Mouse (Mus musculus) liver, embryonic 14 days (tissue): ENCODE data around the gene Hspbap1. TPM values are rescaled to one million over a fixed set of nuclear protein-coding genes. Genes with fewer than 3 reads are reported as not detected.

ENCODE experiments used
- polyA plus RNA-seq: library from polyadenylated mRNA; depleted of rRNA; stranded (reverse); fragments of >200 nt; gene quantifications from 2 replicates; pipeline ENCODE4 v1.2.3, GENCODE M21; 2012; rRNA removed

The Hspbap1 gene
- 12.0 and 14.6 TPM in 2 replicates for polyA plus RNA-seq

DNA sequence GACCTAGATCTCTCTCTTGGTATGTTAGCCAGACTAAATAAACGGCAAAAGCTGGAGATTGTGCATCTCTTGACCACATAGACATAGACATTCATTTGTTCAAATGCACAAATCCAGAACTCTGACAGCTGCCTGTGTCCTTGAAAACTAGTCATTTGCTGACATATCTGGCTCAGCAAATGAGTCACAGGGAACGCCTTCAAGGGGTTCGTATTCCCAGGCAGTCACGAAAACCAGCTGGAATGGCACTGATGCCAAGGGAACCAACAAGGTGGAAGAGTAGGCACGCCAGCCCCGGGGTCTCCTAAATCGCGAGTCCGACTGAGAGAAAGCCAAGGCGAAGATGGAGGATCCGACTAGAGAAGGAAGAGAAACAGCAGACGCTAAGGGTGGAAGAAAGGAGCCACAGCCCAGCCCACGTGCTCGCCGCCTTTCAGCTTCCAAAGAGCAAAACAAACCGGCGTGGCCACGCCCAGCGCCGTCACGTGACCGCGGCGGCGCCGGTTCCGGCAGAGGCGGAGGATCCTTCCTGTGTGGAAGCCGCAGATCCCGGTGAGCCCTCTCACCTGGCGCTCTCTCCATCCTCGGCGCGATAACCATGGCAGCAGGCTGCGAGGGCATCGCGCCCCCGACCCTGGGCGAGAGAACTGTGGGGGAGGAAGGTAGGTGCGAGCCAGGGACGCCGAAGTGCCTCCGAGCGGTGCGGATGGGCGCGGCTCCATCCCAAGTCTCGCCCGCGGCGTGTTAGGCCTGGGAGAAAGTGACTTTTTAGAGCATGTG lies at the start of gene Hspbap1:
TSS of gene Hspbap1 (plus strand) at position 498 of the 780 bp plus-strand sequence.

DNA sequence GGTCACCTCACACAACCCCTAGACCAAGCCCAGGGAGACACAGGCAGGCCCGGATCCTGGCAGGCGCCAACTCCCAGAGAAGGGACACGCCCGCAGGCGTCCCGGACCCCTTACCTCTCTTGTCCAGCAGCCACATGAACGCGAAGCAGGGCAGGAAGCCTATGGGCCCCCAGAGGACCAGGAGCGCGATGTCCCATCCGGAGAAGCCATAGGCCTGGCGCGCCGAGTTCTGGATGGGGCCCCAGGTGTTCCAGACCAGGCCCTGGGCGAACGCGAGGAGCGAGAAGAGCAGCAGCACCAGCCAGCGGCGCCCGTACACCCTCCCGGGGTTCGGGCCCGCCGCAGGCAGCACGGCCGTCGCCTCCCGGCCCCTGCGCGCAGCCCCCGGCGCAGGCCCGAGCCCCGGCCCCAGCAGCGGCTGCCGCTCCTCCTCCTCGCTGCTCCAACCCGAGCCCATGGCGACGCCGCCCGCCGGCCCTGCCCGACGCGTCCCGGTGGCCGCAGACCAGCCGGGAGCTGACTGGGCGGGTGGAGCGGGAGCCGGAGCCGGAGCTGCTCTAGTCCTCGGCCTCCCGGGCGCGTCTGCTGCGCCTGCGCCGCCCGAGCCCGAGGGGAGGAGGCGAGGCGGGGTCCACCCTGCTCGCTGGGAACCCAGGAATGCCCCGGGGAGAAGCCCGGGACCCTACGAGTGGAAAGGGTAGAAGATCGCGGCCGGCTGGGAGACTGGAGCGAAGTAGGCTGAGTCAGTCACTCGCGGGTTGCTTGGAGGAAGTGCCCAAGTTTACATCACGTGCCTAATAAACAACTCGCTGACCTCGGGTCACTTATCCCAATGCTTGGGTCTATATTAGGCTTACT lies 1.2 kb upstream of the Hspbap1 start, which contains the start of gene Dirc2:
TSS of gene Dirc2 (minus strand) at position 572 of the 858 bp plus-strand sequence.

DNA sequence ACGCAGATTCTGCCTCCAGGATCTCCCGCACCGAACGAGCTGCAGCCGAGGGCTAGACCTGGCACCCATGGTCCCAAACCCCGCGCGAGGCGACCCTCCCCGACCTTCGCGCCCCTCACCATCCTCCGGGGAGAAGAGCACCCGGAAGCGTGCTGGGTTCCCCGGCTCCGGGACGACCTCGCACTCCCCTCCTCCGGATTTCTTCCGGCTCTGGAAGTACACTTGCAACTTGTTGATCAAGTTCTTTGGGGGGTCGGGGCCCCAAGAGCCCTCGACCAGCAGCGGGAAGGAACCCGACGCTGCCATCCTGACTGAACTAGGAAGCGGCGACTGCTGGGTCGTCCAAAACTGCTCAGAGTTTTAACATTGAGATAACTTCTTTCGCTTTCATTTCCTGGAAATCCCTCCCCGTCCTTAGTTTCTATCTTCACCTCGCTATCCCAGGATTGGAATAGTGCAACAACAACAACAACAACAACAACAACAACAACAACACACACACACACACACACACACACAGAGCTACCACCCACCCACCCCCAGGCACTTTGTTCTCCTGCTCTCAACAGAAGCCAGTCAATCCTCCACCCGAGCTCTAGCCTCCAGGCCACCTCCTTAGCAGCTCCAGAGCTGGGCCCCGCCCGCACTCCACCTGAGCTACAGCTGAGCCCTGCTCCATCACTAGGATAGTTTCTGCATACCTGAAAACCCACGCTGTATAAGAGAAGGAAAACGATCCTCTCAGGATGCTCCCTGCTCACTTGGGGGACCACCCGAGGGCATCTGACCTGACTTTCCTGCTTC lies 101.1 kb downstream of the Hspbap1 start, which contains the start of gene Parp14:
TSS of gene Parp14 (minus strand) at position 497 of the 804 bp plus-strand sequence.

Other genes starting within 250 kb of the Hspbap1 start
- 0.08 and 0.26 TPM in 2 replicates for gene Sema5b, start 229.2 kb upstream of the Hspbap1 start, polyA plus RNA-seq
- gene Dirc2, start 1.0 kb upstream of the Hspbap1 start, polyA plus RNA-seq: 3.8 and 5.1 TPM in 2 replicates
- 1.4 and 2.1 TPM in 2 replicates for gene Parp14, start 101.2 kb downstream of the Hspbap1 start, polyA plus RNA-seq
- gene Parp9, start 168.1 kb downstream of the Hspbap1 start, polyA plus RNA-seq: 5.8 and 7.4 TPM in 2 replicates
- 2.4 and 3.4 TPM in 2 replicates for gene Dtx3l, start 168.8 kb downstream of the Hspbap1 start, polyA plus RNA-seq
- gene Kpna1, start 208.4 kb downstream of the Hspbap1 start, polyA plus RNA-seq: 11.1 and 13.5 TPM in 2 replicates